Mouse (Mus musculus): ENCODE measurements around the gene R3hdm2.
A peak's percentile ranks its signal among the peaks of the same experiment; 100 is the strongest.

R3hdm2 gene

DNA sequence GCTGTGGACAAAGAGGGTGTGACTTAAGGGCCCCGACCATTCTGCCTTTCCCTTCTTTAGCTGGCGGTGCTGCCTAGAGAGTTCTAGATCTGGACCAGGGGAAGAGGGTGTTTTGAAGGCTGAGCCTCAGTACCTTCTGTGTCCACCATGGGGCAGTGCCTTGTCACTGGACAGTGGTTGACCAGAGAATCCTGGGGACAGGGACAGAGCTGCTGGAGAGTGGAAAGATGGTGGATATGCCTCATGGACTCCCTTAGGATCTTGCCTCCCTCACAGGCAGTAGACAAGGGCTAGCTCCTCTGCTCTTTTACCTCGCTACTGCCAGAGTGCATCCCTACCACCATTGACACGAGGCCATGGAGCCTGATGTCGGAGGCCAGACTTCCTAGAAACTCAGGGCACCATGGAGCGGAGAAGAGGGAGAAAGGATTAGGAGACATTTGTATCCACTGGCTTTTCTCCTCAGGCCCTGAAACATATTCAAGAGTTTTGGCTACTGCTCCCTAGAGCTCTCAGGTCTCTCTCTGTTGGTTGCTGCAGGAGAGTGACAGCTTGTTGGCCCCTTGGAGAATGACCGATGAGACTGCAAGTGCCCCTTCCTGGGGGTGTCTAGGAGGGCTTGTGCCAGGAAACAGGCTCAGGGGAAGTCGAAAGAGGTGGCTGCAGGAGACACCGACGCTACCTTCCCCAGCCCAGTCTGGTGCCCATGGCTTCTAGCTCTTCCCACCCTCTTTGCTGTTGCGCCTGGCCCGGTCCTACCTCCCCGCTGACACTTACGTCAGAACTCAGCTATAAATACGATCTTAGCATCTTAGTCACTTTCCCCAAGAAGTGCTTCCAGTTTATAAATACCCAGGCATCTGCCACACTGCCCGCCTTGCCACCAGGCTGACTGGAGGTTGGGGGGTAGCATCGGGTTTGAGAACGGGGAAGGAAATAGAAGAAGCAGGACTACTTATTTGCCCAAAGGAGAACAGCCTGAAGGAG lies 25.9 kb upstream of the R3hdm2 start, which contains the start of gene Inhbe:
Gene Inhbe, minus strand, starts transcription at position 503 of the 987 bp plus-strand sequence.
- DNase-seq: peak; percentile 84

DNA sequence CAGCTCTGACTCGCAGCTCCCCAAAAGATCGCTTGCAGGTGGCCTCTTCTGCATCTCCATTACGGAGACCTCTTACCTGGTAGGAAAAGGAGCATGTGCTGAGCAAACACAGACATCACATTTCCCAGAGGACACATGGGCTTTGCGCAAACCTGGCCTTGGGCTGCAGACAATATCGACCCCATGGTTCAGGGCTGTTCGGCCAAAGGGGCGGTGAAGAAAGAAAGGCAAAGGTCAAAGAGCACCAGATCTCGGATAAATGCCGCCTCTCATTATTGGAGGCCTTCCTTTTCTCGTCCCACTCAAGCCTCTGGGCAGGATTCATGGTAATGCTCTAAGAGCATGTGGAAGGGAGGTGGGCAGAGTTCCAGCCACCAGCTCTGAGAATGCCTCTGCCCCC lies 24.8 kb upstream of the R3hdm2 start:
- DNase-seq: no peak

DNA sequence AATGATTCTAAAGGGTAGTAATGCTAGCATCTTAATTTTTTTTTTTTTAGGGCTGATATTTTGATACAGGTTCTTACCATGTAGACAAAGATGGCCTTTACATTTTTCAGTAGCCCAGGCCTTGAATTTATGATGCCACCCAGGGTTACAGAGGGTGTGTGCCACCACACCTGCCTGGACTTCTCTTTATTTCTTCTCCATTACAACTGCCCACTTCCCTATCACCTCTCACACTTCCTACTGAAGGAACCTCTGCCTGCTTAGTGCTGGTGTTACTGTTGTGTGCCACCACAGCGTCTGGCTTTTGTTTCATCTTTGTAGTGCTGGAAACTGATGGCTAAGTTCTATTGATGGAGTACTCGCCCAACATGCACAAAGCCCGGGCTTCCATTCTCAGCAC lies 19.4 kb upstream of the R3hdm2 start:
- no peak for DNase-seq

DNA sequence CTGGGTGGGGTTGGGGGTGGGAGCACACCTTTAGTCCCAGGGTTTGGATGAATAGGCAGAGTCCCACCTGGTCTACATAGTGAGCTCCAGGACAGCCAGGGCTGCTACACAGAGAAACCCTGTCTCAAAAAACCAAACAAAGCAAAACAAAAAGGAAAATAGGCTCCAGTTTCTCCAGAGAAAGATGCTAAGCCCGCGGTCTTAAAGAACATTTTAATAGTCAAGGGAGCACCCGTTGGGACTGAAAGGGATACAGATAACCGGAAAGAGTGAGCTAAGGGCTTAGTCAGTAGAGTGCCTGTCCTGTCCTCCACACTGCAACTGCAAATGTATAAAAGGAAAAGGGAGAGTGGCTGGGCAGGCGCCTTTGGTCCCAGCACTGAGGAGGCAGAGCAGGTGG lies 13.0 kb upstream of the R3hdm2 start:
- DNase-seq: no peak

DNA sequence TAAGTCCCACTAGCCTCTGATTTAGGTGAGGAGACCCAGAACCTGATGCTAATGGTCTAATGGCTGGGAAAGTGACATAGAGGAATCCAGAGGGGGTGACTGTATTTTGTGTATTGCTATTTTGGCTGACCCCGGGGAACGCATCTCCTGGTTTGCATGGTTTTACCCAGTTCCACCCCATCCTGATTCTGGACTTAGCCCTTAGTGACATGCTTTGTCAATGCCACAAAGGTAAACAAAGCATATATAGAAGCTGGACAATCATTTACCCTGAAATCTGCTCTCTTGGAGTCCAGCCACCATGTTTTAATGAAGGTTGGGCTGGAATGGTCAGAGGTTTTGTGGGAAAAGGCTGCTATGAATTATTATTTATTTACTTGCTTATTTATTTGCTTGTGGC lies 11.9 kb upstream of the R3hdm2 start:
- DNase-seq: no peak

DNA sequence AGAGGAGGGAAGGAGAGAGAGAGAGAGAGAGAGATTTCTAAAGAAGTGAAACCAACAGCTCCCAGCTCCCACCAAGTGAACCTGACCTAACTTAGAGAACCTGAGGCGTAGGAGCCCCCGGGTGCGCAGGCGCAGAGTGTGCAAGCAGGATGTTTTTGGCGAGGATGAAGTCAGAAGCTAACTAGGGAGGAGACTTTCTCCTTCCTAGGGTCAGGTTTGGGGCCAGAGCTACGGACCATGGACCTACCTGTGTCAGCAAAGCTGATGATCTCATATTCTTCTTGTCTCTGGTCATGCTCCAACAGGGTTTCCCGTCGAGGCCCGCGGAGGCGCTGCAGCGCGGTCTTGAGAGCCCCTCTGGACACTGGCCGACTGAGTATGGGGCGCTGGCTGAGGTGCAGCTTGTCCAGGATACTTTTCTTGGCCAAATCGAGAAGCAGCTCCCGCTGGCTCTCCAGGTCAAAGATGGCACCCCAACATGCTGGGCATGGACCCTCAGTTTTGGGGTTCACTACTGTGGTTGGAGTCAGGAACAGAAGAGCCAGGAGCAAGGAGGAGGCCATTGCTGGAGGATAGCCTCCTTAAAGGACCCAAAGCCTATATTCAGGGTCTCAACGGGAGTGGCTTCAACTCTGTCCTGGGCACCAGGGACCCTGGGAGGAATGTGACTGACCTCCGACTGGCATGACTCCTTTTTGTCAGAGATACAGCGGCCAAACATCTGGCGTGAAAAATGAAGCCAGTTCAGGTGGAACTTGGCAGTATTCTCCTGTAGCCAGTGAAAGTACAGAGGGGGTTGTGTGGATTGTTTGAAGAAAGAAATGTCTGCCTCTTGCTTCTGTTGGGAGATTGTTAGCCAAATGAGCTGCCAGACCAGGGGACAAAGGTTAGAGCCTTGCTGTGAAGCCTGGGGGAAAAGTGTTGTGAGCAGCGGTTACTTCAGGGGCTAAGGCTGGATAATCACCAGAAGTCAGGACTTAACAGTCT lies 10.0 kb upstream of the R3hdm2 start, which contains the start of gene Inhbc:
Gene Inhbc, minus strand, starts transcription at position 598 of the 987 bp plus-strand sequence.
- no peak for DNase-seq

DNA sequence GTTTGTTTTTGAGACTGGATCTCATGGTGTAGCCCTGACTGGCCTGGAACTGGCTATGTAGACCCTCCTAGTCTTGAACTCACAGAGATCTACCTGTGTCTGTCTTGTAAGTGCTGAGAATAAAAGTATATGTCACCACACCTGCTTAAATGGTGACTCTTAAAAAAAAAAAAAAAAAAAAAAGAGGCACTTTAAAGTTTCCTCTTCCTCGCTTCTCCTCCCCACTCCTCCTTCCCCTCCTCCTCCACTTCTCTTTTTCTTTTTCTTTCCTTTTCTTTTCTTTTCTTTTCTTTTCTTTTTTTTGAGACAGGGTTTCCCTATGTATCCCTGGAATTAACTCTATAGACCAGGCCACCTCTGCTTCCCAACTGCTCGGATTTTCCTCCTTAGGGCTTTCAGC lies 9.1 kb upstream of the R3hdm2 start:
- DNase-seq: no peak

DNA sequence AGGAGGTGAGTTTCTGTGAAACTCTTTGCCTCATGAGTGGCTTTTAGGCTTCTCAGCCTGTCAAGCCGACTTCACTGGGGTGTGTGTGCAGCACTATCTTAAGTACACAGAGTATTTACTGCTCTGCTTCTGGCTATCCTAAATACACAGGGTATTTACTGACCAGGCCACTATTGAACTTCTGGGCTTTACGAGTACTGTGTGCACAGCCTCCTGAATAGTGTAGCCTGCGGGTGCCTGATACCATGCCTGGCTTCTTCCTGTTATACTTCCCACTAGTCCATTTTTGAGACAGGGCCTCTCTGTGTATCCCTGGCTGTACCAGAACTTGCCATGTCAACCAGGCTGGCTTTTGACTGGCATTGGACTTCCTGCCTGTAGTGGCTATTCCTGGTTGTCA lies 2.4 kb upstream of the R3hdm2 start:
- DNase-seq: no peak

DNA sequence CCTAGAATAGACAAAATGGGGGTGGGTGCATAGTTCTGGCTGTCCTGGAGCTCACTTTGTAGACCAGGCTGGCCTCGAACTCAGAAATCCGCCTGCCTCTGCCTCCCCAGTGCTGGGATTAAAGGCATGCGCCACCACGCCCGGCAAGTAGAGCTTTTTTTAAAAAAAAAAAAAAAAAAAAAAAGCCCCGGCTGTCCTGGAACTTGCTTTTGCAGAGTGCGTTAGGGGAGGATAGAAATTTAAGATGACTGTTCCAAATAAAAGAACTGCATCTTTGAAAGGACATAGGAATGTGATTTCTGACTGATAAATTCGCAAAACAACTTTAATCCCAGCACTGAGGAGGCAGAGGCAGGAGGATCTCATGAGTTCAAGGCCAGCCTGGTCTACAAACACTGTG lies 473 bp upstream of the R3hdm2 start:
- no peak for DNase-seq

DNA sequence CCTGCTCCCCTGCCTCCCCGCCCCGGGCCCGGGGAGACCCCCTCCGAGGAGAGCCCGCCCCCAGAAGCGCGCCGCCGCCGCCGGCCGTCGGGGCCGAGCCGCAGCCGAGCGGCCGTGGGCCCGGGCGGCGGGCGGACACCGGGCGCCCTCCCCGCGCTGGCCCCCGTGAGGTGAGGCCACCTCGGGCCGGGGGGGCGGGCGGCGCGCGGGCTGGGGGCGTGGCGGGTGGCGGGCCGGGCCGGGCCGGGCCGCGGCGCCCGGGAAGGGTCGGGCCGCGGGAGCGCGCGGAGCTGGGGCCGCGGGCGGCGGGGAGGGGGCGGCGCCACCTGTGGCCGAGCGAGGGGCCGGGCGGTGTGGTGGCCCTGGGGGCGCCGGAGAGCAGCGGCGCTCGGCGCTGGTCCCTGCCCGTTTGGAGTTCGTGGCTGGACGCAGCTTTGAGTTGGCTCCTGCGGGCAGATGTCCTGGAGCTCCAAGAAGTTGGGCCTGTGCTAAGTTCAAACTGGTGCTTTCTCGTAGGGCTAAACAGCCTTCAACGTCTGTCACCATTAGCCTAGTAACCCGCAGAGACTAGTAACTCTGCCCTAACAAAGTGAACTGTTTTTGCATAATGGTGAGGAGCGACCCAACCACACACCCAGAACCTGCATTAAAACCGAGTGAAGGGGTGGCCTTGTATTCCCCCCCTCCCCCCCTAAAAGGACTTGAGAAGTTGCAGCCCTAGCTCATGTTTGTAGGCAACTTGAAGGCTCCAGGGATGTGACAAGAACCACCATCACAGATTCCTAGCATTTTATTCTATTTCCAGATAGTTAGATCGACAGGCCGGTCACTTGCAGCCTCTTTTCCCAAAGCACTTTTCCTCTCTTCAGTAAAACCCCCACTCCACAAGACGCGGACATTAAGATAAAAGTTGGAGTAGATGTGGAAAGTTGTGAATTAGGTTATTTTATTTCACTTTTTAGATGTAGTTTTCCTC lies 928 bp downstream of the R3hdm2 start:
- peak; percentile 46 for DNase-seq

DNA sequence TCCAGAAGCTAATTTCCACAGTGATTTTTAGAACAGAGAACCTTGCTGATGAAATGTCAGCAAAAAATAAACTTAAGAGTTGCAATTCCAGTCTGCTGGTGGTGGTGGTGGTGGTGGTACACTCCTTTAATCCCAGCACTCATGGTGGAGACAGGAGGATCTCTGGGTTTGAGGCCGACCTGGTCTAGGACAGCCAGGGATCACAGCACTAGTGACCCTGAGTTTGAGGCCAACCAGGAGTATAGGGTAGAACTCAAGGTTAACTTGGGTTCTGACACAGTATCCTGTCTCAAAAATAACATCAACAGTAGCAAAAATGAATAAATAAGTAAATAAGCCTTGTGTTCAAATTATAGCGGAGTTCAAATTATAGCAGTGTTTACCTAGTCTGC lies 1.6 kb downstream of the R3hdm2 start:
- DNase-seq: no peak

DNA sequence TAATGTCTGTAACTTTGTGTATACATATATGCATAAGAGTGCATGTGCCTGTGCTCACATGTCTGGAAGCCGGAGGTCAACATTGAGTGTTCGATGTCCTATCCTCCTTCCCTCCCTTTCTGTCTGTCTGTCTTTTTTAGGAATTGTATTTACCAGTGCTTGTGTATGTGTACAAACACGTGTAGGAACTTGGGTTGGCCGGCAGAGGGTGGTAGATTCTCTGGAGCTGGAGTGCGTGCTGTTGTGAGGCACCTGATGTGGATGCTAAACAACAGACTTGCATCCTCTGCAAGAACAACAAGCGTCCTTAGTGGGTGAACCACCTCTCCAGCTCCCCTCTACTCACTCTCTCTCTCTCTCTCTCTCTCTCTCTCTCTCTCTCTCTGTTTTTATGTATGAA lies 11.6 kb downstream of the R3hdm2 start:
- DNase-seq: no peak

DNA sequence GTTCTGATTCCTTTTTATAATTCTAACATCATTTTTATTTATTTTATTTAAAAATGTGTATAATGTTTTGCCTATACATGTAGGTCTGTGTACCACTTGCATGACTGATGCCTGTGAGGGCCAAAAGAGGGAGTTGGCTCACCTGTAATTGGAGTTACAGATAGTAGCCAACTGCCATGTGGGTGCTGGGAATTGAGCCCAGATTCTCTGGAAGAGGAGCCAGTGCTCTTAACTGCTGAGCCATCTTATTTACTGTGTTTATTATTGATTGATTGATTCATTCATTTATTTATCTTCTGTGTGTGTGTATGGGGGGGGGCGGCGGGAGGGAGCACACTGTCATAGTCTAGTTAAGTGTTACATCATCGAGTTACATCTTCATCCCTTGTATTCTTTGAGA lies 24.6 kb downstream of the R3hdm2 start:
- DNase-seq: no peak

DNA sequence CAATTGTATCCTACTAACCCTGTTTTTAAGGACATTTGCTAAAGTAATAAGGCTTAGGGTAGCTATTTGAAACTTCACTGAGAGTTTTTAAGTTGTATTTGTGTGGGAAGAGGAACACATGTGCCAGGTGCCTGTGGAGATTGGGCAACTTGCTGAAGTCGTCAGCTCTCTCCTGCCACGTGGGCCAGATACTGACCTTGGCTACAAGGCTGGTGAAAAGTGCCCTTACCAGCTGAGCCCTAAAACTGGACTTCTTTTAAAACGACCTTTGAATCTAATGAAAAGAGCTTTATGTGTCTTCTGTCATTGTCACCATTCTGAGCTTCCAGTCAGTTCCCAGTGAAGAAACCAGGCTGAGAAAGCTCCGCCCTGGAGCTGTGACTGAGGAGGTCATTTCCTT lies 27.3 kb downstream of the R3hdm2 start:
- DNase-seq: no peak

DNA sequence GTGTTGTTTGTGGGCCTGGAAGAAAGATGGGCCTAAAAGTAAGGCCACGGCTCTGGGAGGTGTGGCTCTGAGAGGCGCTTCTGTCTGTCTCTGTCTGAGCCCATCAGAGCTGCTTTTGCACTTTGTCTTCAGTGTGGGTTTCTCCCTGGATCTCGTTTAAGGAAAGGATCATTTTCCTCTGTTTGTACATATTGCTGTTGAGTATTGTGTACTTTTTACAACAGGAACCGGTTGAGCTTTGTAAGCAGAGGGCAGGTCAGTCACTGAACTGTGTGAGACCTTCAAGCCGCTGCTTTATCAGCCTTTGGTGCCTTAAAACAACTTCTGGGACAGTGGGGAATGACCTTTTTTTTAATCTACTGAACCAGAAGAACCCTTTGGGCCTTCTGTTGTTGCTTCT lies 32.0 kb downstream of the R3hdm2 start:
- no peak for DNase-seq

DNA sequence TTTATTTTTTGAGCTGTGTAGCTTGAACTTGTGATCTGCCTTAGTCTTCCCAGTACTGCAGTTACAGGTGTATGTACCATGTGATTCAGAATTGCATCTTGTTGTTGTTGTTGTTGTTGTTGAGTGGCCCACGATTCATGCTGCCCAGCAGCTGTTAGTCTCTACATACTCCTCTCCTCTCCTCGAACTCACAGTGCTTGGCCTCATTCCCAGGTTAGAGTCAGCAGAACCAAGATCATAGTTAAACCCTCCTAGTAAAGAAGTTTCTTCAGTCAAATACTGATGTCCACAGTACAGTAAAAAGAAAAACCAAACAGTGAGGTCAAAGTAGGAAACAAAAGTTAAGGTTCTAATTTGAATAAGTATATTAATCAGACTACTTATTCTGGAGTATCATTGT lies 32.6 kb downstream of the R3hdm2 start:
- no peak for DNase-seq

DNA sequence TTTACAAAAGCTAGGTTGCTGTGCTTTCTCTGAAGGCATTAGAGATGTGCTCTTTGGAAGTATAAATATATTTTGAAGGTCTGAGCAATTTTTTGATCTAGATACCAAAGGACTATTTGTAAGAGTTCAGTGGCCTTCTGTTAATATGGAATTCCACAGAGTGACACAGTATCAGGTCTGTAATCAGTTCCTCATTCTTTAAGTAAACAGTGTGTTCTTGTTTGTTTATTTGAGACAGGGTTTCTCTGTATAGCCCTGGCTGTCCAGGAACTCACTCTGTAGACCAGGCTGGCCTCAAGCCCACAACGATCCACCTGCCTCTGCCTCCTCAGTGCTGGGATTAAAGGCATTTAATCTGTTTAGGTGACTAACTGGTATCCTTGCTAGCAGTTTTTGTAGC lies 33.5 kb downstream of the R3hdm2 start:
- DNase-seq: no peak

DNA sequence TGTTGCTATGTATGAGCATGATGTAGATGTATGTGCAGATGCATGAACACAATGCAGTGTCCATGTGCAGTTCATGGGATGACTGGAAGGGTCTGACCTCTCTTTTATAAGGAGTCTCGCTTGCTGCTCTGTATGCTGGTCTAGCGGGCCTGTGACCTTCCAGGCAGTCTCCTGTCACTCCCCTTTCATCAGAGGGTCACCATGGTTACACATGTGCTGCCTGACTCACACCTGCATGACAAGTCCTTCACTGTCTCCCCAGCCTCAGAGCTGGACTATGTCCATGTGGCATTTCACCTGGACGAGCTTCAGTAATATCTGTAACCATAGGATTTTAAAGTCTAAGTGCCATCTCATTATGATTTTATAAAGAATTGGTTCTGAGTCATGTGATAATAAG lies 34.0 kb downstream of the R3hdm2 start:
- no peak for DNase-seq

DNA sequence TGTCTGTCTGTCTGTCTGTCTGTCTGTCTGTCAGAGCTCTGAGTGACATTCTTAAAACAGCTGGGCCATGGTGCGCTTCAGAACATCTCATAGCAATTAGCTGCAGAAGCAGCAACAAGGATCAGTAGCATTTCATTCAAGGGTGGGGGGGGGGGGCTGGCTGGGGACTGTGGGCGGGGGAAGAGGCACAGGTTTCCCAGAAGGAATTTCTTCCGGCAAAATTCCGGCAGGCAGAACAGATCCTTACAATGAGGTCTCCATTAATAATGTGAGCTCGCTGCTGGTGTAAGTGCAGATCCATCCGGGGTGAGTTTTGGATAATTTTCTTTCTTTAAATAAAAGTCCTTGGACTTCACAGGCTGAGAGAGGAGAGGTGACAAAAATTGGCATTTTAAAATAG lies 40.0 kb downstream of the R3hdm2 start:
- no peak for DNase-seq

DNA sequence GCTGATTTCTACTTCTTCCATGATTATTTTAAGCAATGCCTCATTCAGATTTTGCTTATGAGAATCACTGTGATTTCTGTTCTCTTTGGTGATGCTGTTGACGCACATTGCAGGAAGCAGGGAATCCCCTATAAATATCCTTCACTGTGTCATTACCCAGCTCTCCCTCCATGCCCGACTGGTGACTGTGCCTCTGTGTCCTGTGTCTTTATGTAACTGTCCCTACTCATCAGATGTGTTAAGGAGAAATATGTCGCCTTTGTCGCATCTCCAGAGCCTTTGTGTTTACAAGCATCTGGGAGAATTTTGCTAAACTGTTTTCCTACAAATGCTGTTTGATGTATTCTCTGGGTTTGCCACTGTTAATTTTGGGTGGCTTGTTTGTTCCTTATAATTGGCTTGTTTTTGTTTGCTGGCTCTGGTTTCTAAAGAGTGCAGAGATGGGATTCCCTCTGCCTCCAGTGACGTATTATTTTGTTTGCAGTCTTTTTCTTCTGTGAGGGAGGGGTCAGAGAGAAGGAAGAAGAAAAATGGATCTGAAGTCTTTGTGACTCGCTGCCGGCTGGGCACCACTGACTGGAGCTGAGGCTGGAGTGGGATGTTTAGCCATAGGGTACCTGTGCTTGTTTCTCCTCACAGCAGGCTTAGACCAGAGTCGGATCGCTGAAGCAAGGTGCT lies 40.7 kb downstream of the R3hdm2 start:
- peak; percentile 58 for DNase-seq

DNA sequence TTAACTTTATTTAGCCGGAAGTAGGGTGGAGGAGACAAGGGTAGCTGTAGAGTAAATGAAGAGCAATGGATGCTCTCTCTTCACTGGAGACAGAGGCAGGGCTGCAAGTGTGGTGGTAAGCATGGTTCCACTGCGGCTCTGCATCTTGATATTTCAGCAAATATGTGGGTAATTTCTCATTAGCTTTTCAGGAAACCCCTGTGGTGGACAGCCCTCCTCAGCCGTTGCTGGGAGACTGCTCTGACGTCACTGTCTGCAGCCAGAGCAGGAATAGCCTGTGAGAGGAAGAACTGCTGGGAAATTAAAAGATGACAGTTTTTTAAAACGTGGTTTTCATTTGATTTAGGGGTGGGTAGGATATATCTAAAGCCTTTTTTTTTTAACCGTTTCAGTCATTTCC lies 41.9 kb downstream of the R3hdm2 start:
- DNase-seq: peak; percentile 71

DNA sequence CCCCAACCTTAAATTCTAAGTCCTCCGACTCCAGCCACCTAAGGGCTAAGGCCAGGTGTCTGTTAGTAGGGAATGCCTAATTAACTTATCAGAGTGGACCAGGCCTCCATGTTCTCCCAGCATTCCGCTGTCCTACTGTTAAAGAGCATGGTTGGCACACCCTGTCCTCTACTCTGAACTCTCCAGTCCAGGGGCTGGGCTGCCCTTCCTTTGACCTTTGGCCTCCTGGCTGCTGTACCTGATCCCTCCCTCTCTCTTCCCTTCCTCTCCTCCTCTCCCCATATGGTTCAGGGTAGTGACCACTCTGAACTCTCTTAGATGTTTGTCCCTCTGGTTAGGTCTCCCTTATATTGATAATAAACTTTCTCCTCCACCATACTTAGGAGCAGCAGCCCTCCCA lies 45.7 kb downstream of the R3hdm2 start:
- DNase-seq: no peak
